Mouse (Mus musculus) stomach, postnatal 0 days (tissue): Measurements from ENCODE around the gene Slc38a4.

ENCODE experiments used
- CTCF ChIP-seq: IDR thresholded peaks from 2 replicates; pipeline ENCODE4 v1.5.1; 2016; ENCODE audit warnings: antibody characterized with exemption, low read depth, mild to moderate bottlenecking, moderate library complexity
- EP300 ChIP-seq: optimal IDR thresholded peaks from 2 replicates; pipeline ENCODE3; 2016; ENCODE audit warnings: antibody characterized with exemption

- TF ChIP-seq CTCF (peak; percentile 29; the same call in 1 of the 2 replicates), EP300 (no peak)
These were observed 51.8 kb downstream of the Slc38a4 start for GRCm38 (mm10) chr15:97003851-97004524.
